In genomic region chr12:98459889-98460288, GRCm38 (mm10) we compare ENCODE assay signal across 9 mouse cellular contexts.
DNase-seq lines count a peak whose midpoint lies in the region; ATAC-seq and TF ChIP-seq lines count a peak whose summit lies in the region.
"Had no signal": no experiment of that assay in that cellular context is flagged by ENCODE, and none has a peak within 500 bp of the region (broad histone marks: within the 10 kb centered on the region; RNA-seq: fewer than 3 reads in every experiment).

No protein-coding gene starts in this region.

- ATAC-seq in forebrain, embryonic 12.5 days (ENCODE audit: low FRiP score), result no peak
- ATAC-seq in lung, postnatal 0 days, result no peak
- ATAC-seq in megakaryocyte-erythroid progenitor cell, adult 5-6 weeks (replicated peaks; ENCODE audit: low FRiP score, low TSS enrichment, poor library complexity, severe bottlenecking), result 0 out of 2 replicates have a peak, but pooled peaks have one; percentile 44

- TF ChIP-seq EP300 in lung, postnatal 0 days (IDR thresholded peaks at IDR 0.05), result no peak

- TF ChIP-seq CTCF in lung, postnatal 0 days (IDR thresholded peaks at IDR 0.05), result peak; percentile 47
- TF ChIP-seq CTCF in brain, embryonic 14.5 days (IDR thresholded peaks at IDR 0.05; ENCODE audit: borderline replicate concordance, extremely low read depth, insufficient read depth, insufficient read length), result peak; percentile 62; the same call in 1 of the 2 replicates

- H3K36me3 ChIP-seq in forebrain, embryonic 10.5 days (replicated peaks), result no peaks in the 10 kb centered on the region; the same call in 1 of the 2 replicates
- H3K36me3 ChIP-seq in forebrain, embryonic 12.5 days (replicated peaks), result peaks cover 8% of the 10 kb centered on the region; the same call in 1 of the 2 replicates
- no peaks in the 10 kb centered on the region for H3K36me3 ChIP-seq in lung, postnatal 0 days (ENCODE audit: insufficient read depth, low read length)
- H3K36me3 ChIP-seq: liver, embryonic 13.5 days had no signal

- no peak overlapping the region for H3K4me2 ChIP-seq in forebrain, embryonic 12.5 days
- H3K4me2 ChIP-seq in lung, postnatal 0 days (replicated peaks; ENCODE audit: low read depth, low read length), result no peak overlapping the region
- H3K4me2 ChIP-seq: liver, embryonic 13.5 days had no signal

- WGBS in forebrain, embryonic 10.5 days, result 52% methylated on average over 3 of the region's 3 CpGs
- 57% methylated on average over 3 of the region's 3 CpGs for WGBS in forebrain, embryonic 12.5 days
- 55% methylated on average over 3 of the region's 3 CpGs for WGBS in lung, postnatal 0 days

- no peak overlapping the region for H3K4me3 ChIP-seq in forebrain, embryonic 10.5 days
- H3K4me3 ChIP-seq in forebrain, embryonic 12.5 days (replicated peaks), result no peak overlapping the region
- no peak overlapping the region for H3K4me3 ChIP-seq in lung, postnatal 0 days (ENCODE audit: low read depth, low read length)
- H3K4me3 ChIP-seq: liver, embryonic 13.5 days had no signal

- H3K27ac ChIP-seq in forebrain, embryonic 10.5 days, result no peak overlapping the region
- no peak overlapping the region for H3K27ac ChIP-seq in forebrain, embryonic 12.5 days
- no peak overlapping the region for H3K27ac ChIP-seq in lung, postnatal 0 days (ENCODE audit: low read length)
- H3K27ac ChIP-seq: liver, embryonic 13.5 days had no signal

- H3K9me3 ChIP-seq in forebrain, embryonic 10.5 days, result no peaks in the 10 kb centered on the region
- H3K9me3 ChIP-seq in forebrain, embryonic 12.5 days, result no peaks in the 10 kb centered on the region
- no peaks in the 10 kb centered on the region for H3K9me3 ChIP-seq in lung, postnatal 0 days (ENCODE audit: low read length)
- H3K9me3 ChIP-seq: liver, embryonic 13.5 days had no signal

- peak; percentile 32 for DNase-seq in forebrain, embryonic 10.5 days (ENCODE audit: extremely low spot score, low spot score)
- DNase-seq in lung, postnatal 0 days (ENCODE audit: low spot score), result no peak
- DNase-seq in lung, adult 18-20 months, result no peak
- DNase-seq in brain, embryonic 14.5 days (ENCODE audit: low read depth), result peak; percentile 27
- no peak for DNase-seq in ovary, adult 18-20 months (ENCODE audit: low spot score)
- DNase-seq in layer of hippocampus, adult 9-11 months, result no peak
- DNase-seq: liver, embryonic 13.5 days had no signal

- no peak overlapping the region for H3K9ac ChIP-seq in forebrain, embryonic 12.5 days
- no peak overlapping the region for H3K9ac ChIP-seq in lung, postnatal 0 days (replicated peaks; ENCODE audit: low read depth)
- H3K9ac ChIP-seq: liver, embryonic 13.5 days had no signal

- no peak for TF ChIP-seq POLR2A in brain, embryonic 14.5 days (IDR thresholded peaks at IDR 0.05; ENCODE audit: borderline replicate concordance, extremely low read depth, insufficient read depth, insufficient read length, poor library complexity, severe bottlenecking)

- no peaks in the 10 kb centered on the region for H3K27me3 ChIP-seq in forebrain, embryonic 10.5 days (ENCODE audit: poor library complexity, severe bottlenecking)
- H3K27me3 ChIP-seq in forebrain, embryonic 12.5 days, result no peaks in the 10 kb centered on the region
- no peaks in the 10 kb centered on the region for H3K27me3 ChIP-seq in lung, postnatal 0 days (replicated peaks; ENCODE audit: insufficient read depth, low read length)
- H3K27me3 ChIP-seq: liver, embryonic 13.5 days had no signal

- no peaks in the 10 kb centered on the region for H3K4me1 ChIP-seq in forebrain, embryonic 10.5 days
- H3K4me1 ChIP-seq in forebrain, embryonic 12.5 days, result no peaks in the 10 kb centered on the region
- no peaks in the 10 kb centered on the region for H3K4me1 ChIP-seq in lung, postnatal 0 days (ENCODE audit: insufficient read depth, low read depth, low read length)
- H3K4me1 ChIP-seq: liver, embryonic 13.5 days had no signal

Comparison
In these comparisons a context has a peak if more than half of its experiments do, and no peak if none do; other contexts are left out.
1. DNase-seq: peak in forebrain, embryonic 10.5 days (single experiment) and brain, embryonic 14.5 days (single experiment); none in lung, postnatal 0 days (single experiment), lung, adult 18-20 months (0 of 2), ovary, adult 18-20 months (single experiment) and layer of hippocampus, adult 9-11 months (single experiment).